Mouse (Mus musculus) kidney, adult 8-10 months (tissue): ENCODE measurements around the gene Cbx4.

Source experiments
- DNase-seq, 2 experiments: peaks; one replicate each; pipeline ENCODE4 v3.0.0; 2022

The Cbx4 gene

GRCm38 (mm10) chr11:119086144-119086971, at the start of gene Cbx4:
Gene Cbx4 (minus strand): TSS chr11:119086221.
- peak; percentile 88 to 93 for DNase-seq

GRCm38 (mm10) chr11:119134586-119134985, 48.6 kb upstream of the Cbx4 start:
- no peak for DNase-seq

GRCm38 (mm10) chr11:119133437-119134221, 47.6 kb upstream of the Cbx4 start:
- peak; percentile 80 to 81 for DNase-seq

- DNase-seq, result no peak
These were observed 46.4 kb upstream of the Cbx4 start for GRCm38 (mm10) chr11:119132198-119133035.

- DNase-seq, result no peak
These were observed 44.2 kb upstream of the Cbx4 start for GRCm38 (mm10) chr11:119130081-119130765.

GRCm38 (mm10) chr11:119129281-119130058, 43.4 kb upstream of the Cbx4 start:
- DNase-seq, result peak; percentile 33 to 34

GRCm38 (mm10) chr11:119128668-119129280, 42.8 kb upstream of the Cbx4 start:
- no peak for DNase-seq

GRCm38 (mm10) chr11:119127686-119128473, 41.9 kb upstream of the Cbx4 start:
- DNase-seq, result peak; percentile 93 to 94

- DNase-seq, result peak; percentile 46 to 48
These were observed 41.1 kb upstream of the Cbx4 start for GRCm38 (mm10) chr11:119127147-119127546.

- DNase-seq, result peak; percentile 94 to 98
These were observed 40.2 kb upstream of the Cbx4 start for GRCm38 (mm10) chr11:119125929-119126861.

GRCm38 (mm10) chr11:119124536-119124935, 38.5 kb upstream of the Cbx4 start:
- DNase-seq, result no peak

- no peak for DNase-seq
These were observed 37.7 kb upstream of the Cbx4 start for GRCm38 (mm10) chr11:119123522-119124319.

GRCm38 (mm10) chr11:119122396-119122795, 36.4 kb upstream of the Cbx4 start:
- DNase-seq, result no peak

GRCm38 (mm10) chr11:119118905-119119304, 32.9 kb upstream of the Cbx4 start:
- no peak for DNase-seq

GRCm38 (mm10) chr11:119117945-119118344, 31.9 kb upstream of the Cbx4 start:
- DNase-seq, result no peak

GRCm38 (mm10) chr11:119116992-119117391, 31.0 kb upstream of the Cbx4 start:
- DNase-seq, result no peak

- no peak for DNase-seq
These were observed 26.7 kb upstream of the Cbx4 start for GRCm38 (mm10) chr11:119112721-119113120.

- DNase-seq, result no peak
These were observed 25.3 kb upstream of the Cbx4 start for GRCm38 (mm10) chr11:119111345-119111744.
